Mouse (Mus musculus) Muller cell, postnatal 12 days (primary cell): ENCODE results near the gene Vps8.

Source experiments
- DNase-seq: peaks from one replicate; pipeline ENCODE4 v3.0.0-alpha.2; 2015; ENCODE audit errors: inconsistent ontology term

Gene Vps8

GRCm38 (mm10) chr16:21628061-21628591 is 205.2 kb downstream of the Vps8 start:
- DNase-seq = no peak

GRCm38 (mm10) chr16:21630614-21631013 is 207.7 kb downstream of the Vps8 start:
- no peak for DNase-seq

- DNase-seq = no peak
Measured at GRCm38 (mm10) chr16:21631815-21632222, 208.9 kb downstream of the Vps8 start.

GRCm38 (mm10) chr16:21634460-21634859 is 211.5 kb downstream of the Vps8 start:
- no peak for DNase-seq

- no peak for DNase-seq
Measured at GRCm38 (mm10) chr16:21636156-21636853, 213.4 kb downstream of the Vps8 start.

GRCm38 (mm10) chr16:21637201-21637819 is 214.4 kb downstream of the Vps8 start:
- peak; percentile 64 for DNase-seq

- DNase-seq = no peak
Measured at GRCm38 (mm10) chr16:21640766-21641499, 218.0 kb downstream of the Vps8 start.

GRCm38 (mm10) chr16:21641944-21642343 is 219.0 kb downstream of the Vps8 start:
- DNase-seq = no peak

GRCm38 (mm10) chr16:21642906-21643305 is 220.0 kb downstream of the Vps8 start:
- DNase-seq = no peak

- no peak for DNase-seq
Measured at GRCm38 (mm10) chr16:21643621-21644041, 220.7 kb downstream of the Vps8 start.

- DNase-seq = no peak
Measured at GRCm38 (mm10) chr16:21644066-21644561, 221.2 kb downstream of the Vps8 start.

GRCm38 (mm10) chr16:21644574-21644973 is 221.7 kb downstream of the Vps8 start:
- no peak for DNase-seq

GRCm38 (mm10) chr16:21645915-21646314 is 223.0 kb downstream of the Vps8 start:
- no peak for DNase-seq

- no peak for DNase-seq
Measured at GRCm38 (mm10) chr16:21646496-21646895, 223.6 kb downstream of the Vps8 start.

GRCm38 (mm10) chr16:21648800-21649199 is 225.9 kb downstream of the Vps8 start:
- DNase-seq = no peak

- DNase-seq = no peak
Measured at GRCm38 (mm10) chr16:21650289-21650688, 227.4 kb downstream of the Vps8 start.

- no peak for DNase-seq
Measured at GRCm38 (mm10) chr16:21651161-21651560, 228.2 kb downstream of the Vps8 start.

- DNase-seq = no peak
Measured at GRCm38 (mm10) chr16:21653151-21653550, 230.2 kb downstream of the Vps8 start.

- DNase-seq = peak; percentile 62
Measured at GRCm38 (mm10) chr16:21654384-21654783, 231.5 kb downstream of the Vps8 start.

- no peak for DNase-seq
Measured at GRCm38 (mm10) chr16:21655291-21655690, 232.4 kb downstream of the Vps8 start.

- no peak for DNase-seq
Measured at GRCm38 (mm10) chr16:21655961-21656360, 233.0 kb downstream of the Vps8 start.
